Mouse (Mus musculus): Measurements from ENCODE around the gene Fez1.

DNA sequence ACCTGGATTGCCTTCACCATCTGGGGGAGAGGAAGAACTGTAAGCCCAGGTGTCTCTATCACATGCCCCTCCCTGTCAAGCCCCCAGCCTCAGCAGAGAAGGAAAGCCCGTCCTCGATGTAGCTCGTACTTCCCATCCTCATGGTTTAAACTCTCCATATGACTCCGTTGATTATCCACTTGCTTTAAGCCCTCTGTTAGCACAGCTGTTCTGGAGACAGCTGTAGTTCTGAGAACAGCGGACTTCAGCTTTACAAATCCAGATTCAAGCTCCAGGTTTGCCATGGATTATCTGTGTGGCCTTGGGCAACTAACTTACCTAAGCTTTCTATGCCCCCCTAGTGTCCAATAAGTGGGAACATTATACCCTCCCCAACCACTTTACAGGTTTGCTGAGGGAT lies 102.1 kb downstream of the Fez1 start:
- TF ChIP-seq GATA1 (IDR thresholded peaks at IDR 0.05; ENCODE audit: borderline replicate concordance, low read length) (no peak), FLI1 (IDR thresholded peaks at IDR 0.05; ENCODE audit: low read length) (no peak)
